Mouse (Mus musculus) midbrain, embryonic 10.5 days (tissue): ENCODE measurements around the gene Mdm4. TPM values are rescaled to one million over a fixed set of nuclear protein-coding genes. Genes with fewer than 3 reads are reported as not detected.
A peak's percentile ranks its signal among the peaks of the same experiment; 100 is the strongest.

Experiments used
- DNase-seq: peaks from one replicate; pipeline ENCODE4 v3.0.0-alpha.2; 2017; ENCODE audit warnings: low spot score
- H3K27ac ChIP-seq: fragments of 300-500 bp; sonication (generic); replicated peaks from 2 replicates; pipeline ENCODE4 v1.5.1; 2016; ENCODE audit warnings: mild to moderate bottlenecking
- H3K27me3 ChIP-seq: fragments of 300-500 bp; sonication (generic); 2 replicates; pipeline ENCODE4 v1.6.1; 2016; ENCODE audit warnings: low read depth, mild to moderate bottlenecking; ENCODE audit not compliant: poor library complexity, severe bottlenecking
- H3K36me3 ChIP-seq: fragments of 300-500 bp; sonication (generic); 2 replicates; pipeline ENCODE4 v1.6.1; 2016; ENCODE audit warnings: mild to moderate bottlenecking, moderate library complexity
- H3K4me1 ChIP-seq: fragments of 300-500 bp; sonication (generic); 2 replicates; pipeline ENCODE4 v1.6.1; 2016
- H3K4me3 ChIP-seq: fragments of 300-500 bp; sonication (generic); 2 replicates; pipeline ENCODE4 v1.5.1; 2016; ENCODE audit warnings: mild to moderate bottlenecking, moderate library complexity
- H3K9me3 ChIP-seq: fragments of 300-500 bp; sonication (generic); replicated peaks from 2 replicates; pipeline ENCODE4 v1.6.1; 2016; ENCODE audit warnings: mild to moderate bottlenecking
- WGBS: fragments of 180-500 bp; shearing (Covaris S2); methylation state at CpG from one replicate; pipeline ENCODE4 v1.1.7; 2016; 5-methylcytosine and 5-hydroxymethylcytosine counted together
- polyA plus RNA-seq: library from polyadenylated mRNA; unstranded; fragments of >200 nt; fragmentation: Nextera tagmentation; extraction: Ambion mirVana; gene quantifications from 2 replicates; pipeline ENCODE4 v1.2.1, GENCODE M21; 2016

Gene Mdm4
- 34.6 and 37.7 TPM in 2 replicates for polyA plus RNA-seq

GRCm38 (mm10) chr1:133030461-133030860, at the start of gene Mdm4:
TSS of gene Mdm4 (minus strand) at chr1:133030561.
- WGBS = 92% methylated on average over 5 of the region's 5 CpGs
- no peak for DNase-seq
- peaks cover 13% of the 10 kb centered on the region for H3K4me1 ChIP-seq
- H3K27ac ChIP-seq = no peak within 1 kb of the TSS
- H3K9me3 ChIP-seq = no peaks in the 10 kb centered on the region
- H3K27me3 ChIP-seq = no peaks in the 10 kb centered on the region
- no peaks in the 10 kb centered on the region for H3K36me3 ChIP-seq
- H3K4me3 ChIP-seq = no peak within 1 kb of the TSS

GRCm38 (mm10) chr1:133080079-133080561, 49.8 kb upstream of the Mdm4 start:
- Histone ChIP-seq H3K36me3 (peaks cover 90% of the 10 kb centered on the region), H3K9me3 (no peaks in the 10 kb centered on the region; the same call in 1 of the 2 replicates), H3K4me1 (peaks cover 84% of the 10 kb centered on the region), H3K27me3 (no peaks in the 10 kb centered on the region), H3K27ac (peak overlapping the region; percentile 98), H3K4me3 (peak overlapping the region; percentile 40)
- WGBS = 13% methylated on average over 9 of the region's 9 CpGs
- DNase-seq = peak; percentile 84

- Histone ChIP-seq H3K4me3 (peak overlapping the region; percentile 40), H3K27me3 (no peaks in the 10 kb centered on the region), H3K9me3 (no peaks in the 10 kb centered on the region; the same call in 1 of the 2 replicates), H3K27ac (peak overlapping the region; percentile 98), H3K36me3 (peaks cover 90% of the 10 kb centered on the region), H3K4me1 (peaks cover 78% of the 10 kb centered on the region)
- DNase-seq = peak; percentile 70
- 52% methylated on average over 7 of the region's 7 CpGs for WGBS
Observed at GRCm38 (mm10) chr1:133079509-133079908, 49.1 kb upstream of the Mdm4 start.

- Histone ChIP-seq H3K27ac (peak overlapping the region; percentile 98), H3K4me1 (peaks cover 74% of the 10 kb centered on the region), H3K4me3 (no peak overlapping the region), H3K27me3 (no peaks in the 10 kb centered on the region), H3K36me3 (peaks cover 90% of the 10 kb centered on the region), H3K9me3 (no peaks in the 10 kb centered on the region; the same call in 1 of the 2 replicates)
- DNase-seq = no peak
- WGBS = 95% methylated on average over 1 of the region's 1 CpGs
Observed at GRCm38 (mm10) chr1:133078338-133078727, 48.0 kb upstream of the Mdm4 start.

GRCm38 (mm10) chr1:133077606-133078337, 47.4 kb upstream of the Mdm4 start:
- Histone ChIP-seq H3K9me3 (no peaks in the 10 kb centered on the region; the same call in 1 of the 2 replicates), H3K4me1 (peaks cover 79% of the 10 kb centered on the region), H3K27ac (peak overlapping the region; percentile 98), H3K27me3 (no peaks in the 10 kb centered on the region), H3K4me3 (no peak overlapping the region), H3K36me3 (peaks cover 90% of the 10 kb centered on the region)
- DNase-seq = no peak
- WGBS = 57% methylated on average over 12 of the region's 12 CpGs

- Histone ChIP-seq H3K36me3 (peaks cover 90% of the 10 kb centered on the region), H3K27ac (peak overlapping the region; percentile 98), H3K27me3 (no peaks in the 10 kb centered on the region), H3K9me3 (no peaks in the 10 kb centered on the region; the same call in 1 of the 2 replicates), H3K4me3 (no peak overlapping the region), H3K4me1 (peaks cover 85% of the 10 kb centered on the region)
- WGBS = 67% methylated on average over 20 of the region's 20 CpGs
- DNase-seq = peak; percentile 44
Observed at GRCm38 (mm10) chr1:133076681-133077514, 46.5 kb upstream of the Mdm4 start.

- Histone ChIP-seq H3K27me3 (no peaks in the 10 kb centered on the region), H3K27ac (peak overlapping the region; percentile 98; the same call in 1 of the 2 replicates), H3K4me1 (peaks cover 79% of the 10 kb centered on the region), H3K9me3 (no peaks in the 10 kb centered on the region; the same call in 1 of the 2 replicates), H3K36me3 (peaks cover 90% of the 10 kb centered on the region), H3K4me3 (no peak overlapping the region)
- WGBS = 88% methylated on average over 6 of the region's 6 CpGs
- DNase-seq = no peak
Observed at GRCm38 (mm10) chr1:133075651-133076400, 45.5 kb upstream of the Mdm4 start.

GRCm38 (mm10) chr1:133074541-133074940, 44.2 kb upstream of the Mdm4 start:
- DNase-seq = no peak
- no peaks in the 10 kb centered on the region for H3K27me3 ChIP-seq
- peaks cover 99% of the 10 kb centered on the region for H3K36me3 ChIP-seq
- peak overlapping the region; percentile 75; the same call in 1 of the 2 replicates for H3K27ac ChIP-seq
- H3K9me3 ChIP-seq = no peaks in the 10 kb centered on the region; the same call in 1 of the 2 replicates
- WGBS = 94% methylated on average over 13 of the region's 13 CpGs
- H3K4me1 ChIP-seq = peaks cover 74% of the 10 kb centered on the region
- H3K4me3 ChIP-seq = no peak overlapping the region

GRCm38 (mm10) chr1:133073327-133073856, 43.0 kb upstream of the Mdm4 start:
- Histone ChIP-seq H3K27ac (peak overlapping the region; percentile 75), H3K4me1 (peaks cover 73% of the 10 kb centered on the region), H3K4me3 (no peak overlapping the region), H3K36me3 (peaks cover 99% of the 10 kb centered on the region), H3K9me3 (no peaks in the 10 kb centered on the region), H3K27me3 (no peaks in the 10 kb centered on the region)
- no peak for DNase-seq
- 58% methylated on average over 9 of the region's 9 CpGs for WGBS

- H3K4me3 ChIP-seq = no peak overlapping the region
- WGBS = 79% methylated on average over 16 of the region's 16 CpGs
- no peak for DNase-seq
- H3K36me3 ChIP-seq = peaks cover 97% of the 10 kb centered on the region
- H3K27ac ChIP-seq = peak overlapping the region; percentile 75
- no peaks in the 10 kb centered on the region for H3K27me3 ChIP-seq
- H3K4me1 ChIP-seq = peaks cover 59% of the 10 kb centered on the region
- no peaks in the 10 kb centered on the region for H3K9me3 ChIP-seq
Observed at GRCm38 (mm10) chr1:133071666-133072381, 41.5 kb upstream of the Mdm4 start.

- Histone ChIP-seq H3K4me1 (peaks cover 46% of the 10 kb centered on the region), H3K27me3 (no peaks in the 10 kb centered on the region), H3K36me3 (peaks cover 95% of the 10 kb centered on the region), H3K9me3 (no peaks in the 10 kb centered on the region), H3K27ac (peak overlapping the region; percentile 55; the same call in 1 of the 2 replicates), H3K4me3 (no peak overlapping the region)
- 73% methylated on average over 3 of the region's 5 CpGs for WGBS
- no peak for DNase-seq
Observed at GRCm38 (mm10) chr1:133070157-133070556, 39.8 kb upstream of the Mdm4 start.
